Mouse (Mus musculus): ENCODE results near the gene Clrn2.

DNA sequence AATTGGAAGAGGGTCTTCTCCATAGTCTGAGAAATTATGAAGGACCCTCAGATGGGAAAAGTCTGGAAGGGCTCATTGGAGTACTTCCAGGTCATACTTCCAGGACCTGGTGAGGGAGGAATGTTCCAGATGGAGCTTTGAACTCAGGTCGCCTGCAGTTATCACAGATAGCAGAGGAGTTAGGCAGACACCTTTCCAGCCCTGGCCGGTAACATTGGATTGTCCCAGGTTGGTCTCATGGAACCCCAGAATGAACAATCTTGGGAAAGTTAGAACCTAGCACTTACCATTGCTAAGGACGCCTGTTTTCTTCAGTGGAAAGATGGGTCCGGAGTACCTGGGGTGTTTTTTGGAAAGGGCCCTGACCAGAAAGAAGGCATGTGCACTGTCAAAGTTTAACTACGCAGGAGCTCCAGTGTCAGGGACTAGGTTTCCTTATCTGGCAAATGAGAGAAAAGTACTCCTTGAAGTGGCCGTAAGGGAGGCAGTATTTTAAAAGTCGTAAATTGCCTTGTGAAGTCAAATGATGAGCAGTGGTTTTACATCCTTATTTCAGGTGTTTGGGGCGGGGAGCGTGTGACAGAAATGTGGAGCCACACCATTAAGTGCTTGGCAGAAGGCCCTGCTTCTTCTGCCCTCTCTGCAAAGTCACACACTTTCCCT, 40.7 kb downstream of the Clrn2 start:
- TF ChIP-seq CTCF (IDR thresholded peaks at IDR 0.05; ENCODE audit: low read depth, low read length) (no peak), POLR2A (IDR thresholded peaks at IDR 0.05; ENCODE audit: borderline replicate concordance, low read depth, low read length) (no peak)
